Mouse (Mus musculus) left cerebral cortex, adult 2 months (tissue): ENCODE data around the gene Fam240a. TPM values are rescaled to one million over a fixed set of nuclear protein-coding genes. Genes with fewer than 3 reads are reported as not detected.
A peak's percentile ranks its signal among the peaks of the same experiment; 100 is the strongest.

Experiments
- DNase-seq, 2 experiments: peaks; one replicate each; pipeline ENCODE4 v3.0.0; 2021 to 2022; ENCODE audit warnings: low spot score in 2 of 2, mixed read lengths in 1 of 2; ENCODE audit errors: extremely low spot score in 1 of 2
- H3K27ac ChIP-seq: fragments of 200-600 bp; 2 replicates; pipeline ENCODE4 v1.8.1; 2022
- H3K4me3 ChIP-seq: fragments of 200-600 bp; 2 replicates; pipeline ENCODE4 v1.8.1; 2022
- CTCF ChIP-seq: fragments of 200-600 bp; IDR thresholded peaks from 2 replicates; pipeline ENCODE4 v1.8.1; 2022; ENCODE audit warnings: antibody characterized with exemption, mild to moderate bottlenecking, moderate library complexity
- intact Hi-C: fragments of 180-260 bp; cut with DNase I; formaldehyde crosslinking; loops from one replicate; pipeline ENCODE4 v1.15.1; 2025
- microRNA-seq, 2 experiments: library from miRNA; unstranded; fragments of <30 nt; microRNA quantifications; one replicate each; pipeline ENCODE4 v1.2.0; 2021
- total RNA-seq, 2 experiments: library from RNA; stranded (reverse); gene quantifications; 2 replicates each; pipeline ENCODE4 v1.2.3; 2021

Gene Fam240a
- total RNA-seq, 2 experiments from 2014 or later: not detected

DNA sequence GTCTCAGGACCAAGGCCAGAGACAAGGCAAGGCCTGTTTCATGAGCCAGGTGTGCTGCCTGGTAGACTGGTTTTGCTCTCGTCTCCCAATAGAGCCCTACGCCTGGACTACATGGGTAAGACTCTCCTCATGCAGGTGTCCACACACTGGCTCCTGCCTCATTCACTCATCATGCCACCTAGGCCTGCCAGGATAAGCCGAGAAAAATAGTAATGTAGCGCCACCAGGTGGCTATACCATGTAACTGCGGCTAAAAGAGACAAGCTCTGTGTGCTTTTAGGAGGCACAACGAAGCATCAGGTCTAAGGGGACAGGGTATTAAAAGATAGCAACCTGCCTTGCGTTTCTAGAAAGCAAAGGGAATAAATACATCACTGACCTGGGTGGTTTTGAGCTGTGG lies 45.6 kb downstream of the Fam240a start:
- Histone ChIP-seq H3K27ac (no peak overlapping the region), H3K4me3 (no peak overlapping the region)
- DNase-seq: peak; percentile 57 to 65
- TF ChIP-seq CTCF: peak; percentile 86
- intact Hi-C loops: loop anchor here (1.0 to 5.0 kb wide), 4 partner anchors 90 to 459 kb away; no protein-coding TSS in a partner anchor

Small RNA genes within 50 kb of the gene (microRNA-seq; reads per million reads assigned to microRNA genes)
- gene Gm24269: 0 reads per million in 2 experiments

Other genes starting within 250 kb of the Fam240a start
- gene Myl3, start 175.0 kb downstream of the Fam240a start, total RNA-seq: not detected
- 1 to 10 TPM; 5.8 to 7.2 TPM for gene Pth1r, start 169.7 kb downstream of the Fam240a start, total RNA-seq
- gene Prss42, start 118.7 kb downstream of the Fam240a start, total RNA-seq: not detected
- gene Prss44, start 102.9 kb downstream of the Fam240a start, total RNA-seq: not detected
- under 1 TPM in 1 of 2 experiments, not detected in 1; 0.14 TPM for gene Prss43, start 90.2 kb downstream of the Fam240a start, total RNA-seq
- gene Prss45, start 82.3 kb downstream of the Fam240a start, total RNA-seq: under 1 TPM; 0.38 to 0.49 TPM
- gene Prss46, start 72.4 kb downstream of the Fam240a start, total RNA-seq: not detected
- under 1 TPM; 0.93 to 0.94 TPM for gene Prss50, start 58.9 kb downstream of the Fam240a start, total RNA-seq
- gene Als2cl, start 37.0 kb downstream of the Fam240a start, total RNA-seq: 10 to 100 TPM in 1 of 2 experiments, 1 to 10 TPM in 1; 8.4 to 10.8 TPM
- gene Tmie, start 36.7 kb downstream of the Fam240a start, total RNA-seq: 1 to 10 TPM; 3.0 to 3.4 TPM
- gene Tdgf1, start 29.3 kb upstream of the Fam240a start, total RNA-seq: under 1 TPM; 0.16 to 0.32 TPM
- gene Lrrc2, start 34.7 kb upstream of the Fam240a start, total RNA-seq: 1 to 10 TPM in 1 of 2 experiments, under 1 TPM in 1; 0.84 to 2.1 TPM
- under 1 TPM; 0.19 to 0.48 TPM for gene Rtp3, start 73.7 kb upstream of the Fam240a start, total RNA-seq
- gene Ltf, start 102.4 kb upstream of the Fam240a start, total RNA-seq: 1 to 10 TPM in 1 of 2 experiments, not detected in 1; 1.1 TPM
- gene Ccrl2, start 140.7 kb upstream of the Fam240a start, total RNA-seq: 1 to 10 TPM in 1 of 2 experiments, under 1 TPM in 1; 0.49 to 1.3 TPM
- 10 to 100 TPM; 41.2 to 42.3 TPM for gene Lrrfip2, start 200.7 kb upstream of the Fam240a start, total RNA-seq